Mouse (Mus musculus): ENCODE data around the gene Urad. TPM values are rescaled to one million over a fixed set of nuclear protein-coding genes. Genes with fewer than 3 reads are reported as not detected.

Urad gene
- polyA plus RNA-seq (2014; fragmentation: Illumina TruSeq; extraction: RNeasy Lipid Tissue Mini Kit (QIAGEN cat#74804); ENCODE audit: low replicate concordance) = not detected

GRCm38 (mm10) chr5:147322183-147322582, at the start of gene Urad:
TSS of gene Urad (minus strand) at chr5:147322440.

GRCm38 (mm10) chr5:147306638-147307397, 15.4 kb downstream of the Urad start, which contains the start of gene Cdx2:
TSS of gene Cdx2 (minus strand) at chr5:147307270.

GRCm38 (mm10) chr5:147269926-147270672, 52.1 kb downstream of the Urad start, which contains the start of gene Pdx1:
TSS of gene Pdx1 (plus strand) at chr5:147269959.

Other genes starting within 250 kb of the Urad start
- 11.8 TPM for gene Lnx2, start 245.9 kb downstream of the Urad start, polyA plus RNA-seq (2014; fragmentation: Illumina TruSeq; extraction: RNeasy Lipid Tissue Mini Kit (QIAGEN cat#74804); ENCODE audit: low replicate concordance)
- gene Polr1d, start 245.4 kb downstream of the Urad start, polyA plus RNA-seq (2014; fragmentation: Illumina TruSeq; extraction: RNeasy Lipid Tissue Mini Kit (QIAGEN cat#74804); ENCODE audit: low replicate concordance) = 70.6 TPM
- gene Gsx1, start 133.7 kb downstream of the Urad start, polyA plus RNA-seq (2014; fragmentation: Illumina TruSeq; extraction: RNeasy Lipid Tissue Mini Kit (QIAGEN cat#74804); ENCODE audit: low replicate concordance) = not detected
- gene Pdx1, start 52.5 kb downstream of the Urad start, polyA plus RNA-seq (2014; fragmentation: Illumina TruSeq; extraction: RNeasy Lipid Tissue Mini Kit (QIAGEN cat#74804); ENCODE audit: low replicate concordance) = 10.9 TPM
- 31.2 TPM for gene Cdx2, start 15.2 kb downstream of the Urad start, polyA plus RNA-seq (2014; fragmentation: Illumina TruSeq; extraction: RNeasy Lipid Tissue Mini Kit (QIAGEN cat#74804); ENCODE audit: low replicate concordance)
- 0.63 TPM for gene Flt3, start 78.0 kb upstream of the Urad start, polyA plus RNA-seq (2014; fragmentation: Illumina TruSeq; extraction: RNeasy Lipid Tissue Mini Kit (QIAGEN cat#74804); ENCODE audit: low replicate concordance)
- 66.9 TPM for gene Pan3, start 107.7 kb upstream of the Urad start, polyA plus RNA-seq (2014; fragmentation: Illumina TruSeq; extraction: RNeasy Lipid Tissue Mini Kit (QIAGEN cat#74804); ENCODE audit: low replicate concordance)

All from small intestine, adult 10 weeks (tissue).